Mouse (Mus musculus): Measurements from ENCODE around the gene Mrpl27.

GRCm38 (mm10) chr11:94682427-94682826, 28.9 kb downstream of the Mrpl27 start:
- TF ChIP-seq MYOD1 (IDR thresholded peaks at IDR 0.05; ENCODE audit: control insufficient read depth in 1 of 3, insufficient read length in 2 of 3, low read depth in 2 of 3) (no peak), POLR2A (IDR thresholded peaks at IDR 0.05; ENCODE audit: insufficient read length, low read depth) (no peak), REST (IDR thresholded peaks at IDR 0.05; ENCODE audit: insufficient read depth, insufficient read length) (no peak), MYOG (IDR thresholded peaks at IDR 0.05; ENCODE audit: control insufficient read depth in 1 of 3, insufficient read depth in 1 of 3, insufficient read length in 2 of 3, low read depth in 2 of 3) (no peak), USF1 (IDR thresholded peaks at IDR 0.05; ENCODE audit: low read depth) (no peak)

All from myocyte (in vitro differentiated cells).